Mouse (Mus musculus) adrenal gland, postnatal 10 days (tissue): ENCODE data around the gene Cyp4f17. TPM values are rescaled to one million over a fixed set of nuclear protein-coding genes. Genes with fewer than 3 reads are reported as not detected.
"Not testable (repeated sequence)": the region's sequence is repeated elsewhere in the genome, so short reads cannot be mapped to it uniquely, and the experiment has no call there.

Experiments
- DNase-seq: peaks from one replicate; pipeline ENCODE4 v3.0.0; 2021; ENCODE audit warnings: mixed read lengths
- long read RNA-seq, 2 experiments: library from polyadenylated mRNA; stranded (forward); transcript quantifications; one replicate each; pipeline ENCODE4 v2.0.0; 2021
- total RNA-seq, 2 experiments: library from RNA; stranded (reverse); gene quantifications; 2 replicates each; pipeline ENCODE4 v1.2.3; 2021

Gene Cyp4f17
- 10 to 100 TPM in 1 of 2 experiments, 1 to 10 TPM in 1; 7.2 to 10.6 TPM for total RNA-seq
- long read RNA-seq, experiment 1, partial matches to known transcripts: 0 of 1 reads
- long read RNA-seq, experiment 1, other reads (novel, unspliced or antisense): 1 of 1 reads
- long read RNA-seq, experiment 2, partial matches to known transcripts: 1 of 2 reads
- long read RNA-seq, experiment 2, other reads (novel, unspliced or antisense): 1 of 2 reads

DNA sequence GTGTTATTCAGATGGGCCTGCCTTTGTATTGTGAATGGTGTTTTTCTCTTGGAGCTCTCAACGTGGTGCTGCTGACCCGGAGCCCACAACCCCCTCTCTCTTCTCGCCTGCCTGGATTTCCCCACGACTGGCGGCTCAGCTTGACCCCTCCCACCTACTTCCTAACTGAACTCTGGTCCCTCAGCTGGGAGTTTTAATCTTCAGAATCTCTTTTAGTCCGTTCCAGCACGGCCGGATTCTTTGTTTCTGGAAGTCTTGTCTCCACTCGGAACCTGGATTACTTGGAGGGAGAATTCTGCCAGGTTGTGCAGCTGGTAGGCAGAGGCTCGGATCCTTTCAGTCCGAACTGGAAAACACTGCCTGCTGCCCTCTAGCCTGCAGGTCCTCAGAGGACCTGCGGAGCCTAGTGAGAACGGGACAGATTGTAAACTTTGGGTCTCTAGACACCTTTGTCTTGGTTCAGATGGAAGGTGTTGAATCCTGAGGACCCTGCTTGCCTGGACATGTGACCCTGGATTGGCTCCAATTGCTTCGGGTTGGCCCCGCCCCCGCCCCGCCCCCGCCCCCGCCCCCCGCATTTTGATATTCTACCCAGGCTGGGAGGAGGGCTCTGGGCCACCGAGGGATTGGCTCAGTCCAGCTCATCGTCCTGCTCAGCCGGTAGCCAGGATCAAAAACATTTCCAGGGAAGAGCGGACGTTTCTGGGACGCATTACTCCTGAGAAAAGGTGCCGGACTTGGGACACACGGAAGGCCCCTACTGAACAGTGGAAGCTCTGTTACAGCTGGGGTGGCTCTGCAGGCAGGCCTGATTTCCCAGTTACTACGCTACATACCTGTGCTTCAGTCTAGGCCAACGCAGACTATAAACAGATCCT is at the start of gene Cyp4f17:
Gene Cyp4f17 (plus strand): TSS at position 200 of the 878 bp plus-strand sequence.
- peak; percentile 64 for DNase-seq

DNA sequence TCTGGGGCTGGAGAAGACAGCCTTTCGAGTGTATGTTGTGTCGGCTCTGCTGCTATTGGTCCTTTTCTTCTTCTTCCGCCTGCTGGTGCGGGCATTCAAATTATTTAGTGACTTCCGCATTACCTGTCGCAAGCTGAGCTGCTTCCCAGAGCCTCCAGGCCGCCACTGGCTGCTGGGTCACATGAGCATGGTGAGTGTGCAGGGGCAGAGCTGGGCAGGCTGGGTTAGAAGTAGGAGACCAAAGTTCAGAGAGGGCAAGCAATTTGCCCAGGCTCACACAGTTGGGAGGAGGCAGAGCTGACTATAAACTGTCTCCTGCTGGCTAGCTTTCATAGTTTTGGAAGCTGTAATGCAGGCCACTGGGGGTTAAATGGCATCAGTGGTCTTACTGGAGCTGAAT is 37.4 kb upstream of the Cyp4f17 start:
- no peak for DNase-seq

DNA sequence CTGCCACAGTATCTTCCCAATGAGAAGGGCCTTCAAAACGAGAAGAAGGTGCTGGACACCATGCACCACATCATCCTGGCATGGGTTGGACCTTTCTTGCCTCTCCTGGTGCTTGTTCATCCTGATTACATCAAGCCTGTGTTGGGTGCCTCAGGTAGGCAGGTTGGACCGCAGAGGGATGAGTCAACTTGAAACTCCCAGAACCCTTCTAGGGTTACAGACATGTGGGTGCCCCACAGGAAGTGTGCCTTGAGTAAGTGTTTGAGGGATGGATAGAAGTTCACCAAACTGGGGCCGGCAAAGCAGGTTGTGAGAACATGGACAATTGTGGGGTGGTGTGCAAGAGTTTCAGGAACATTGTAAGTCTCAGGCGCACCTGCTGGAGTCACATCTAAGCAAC is 35.1 kb upstream of the Cyp4f17 start:
- no peak for DNase-seq

GRCm38 (mm10) chr17:32472176-32472575 is 33.7 kb upstream of the Cyp4f17 start:
- DNase-seq: no peak

DNA sequence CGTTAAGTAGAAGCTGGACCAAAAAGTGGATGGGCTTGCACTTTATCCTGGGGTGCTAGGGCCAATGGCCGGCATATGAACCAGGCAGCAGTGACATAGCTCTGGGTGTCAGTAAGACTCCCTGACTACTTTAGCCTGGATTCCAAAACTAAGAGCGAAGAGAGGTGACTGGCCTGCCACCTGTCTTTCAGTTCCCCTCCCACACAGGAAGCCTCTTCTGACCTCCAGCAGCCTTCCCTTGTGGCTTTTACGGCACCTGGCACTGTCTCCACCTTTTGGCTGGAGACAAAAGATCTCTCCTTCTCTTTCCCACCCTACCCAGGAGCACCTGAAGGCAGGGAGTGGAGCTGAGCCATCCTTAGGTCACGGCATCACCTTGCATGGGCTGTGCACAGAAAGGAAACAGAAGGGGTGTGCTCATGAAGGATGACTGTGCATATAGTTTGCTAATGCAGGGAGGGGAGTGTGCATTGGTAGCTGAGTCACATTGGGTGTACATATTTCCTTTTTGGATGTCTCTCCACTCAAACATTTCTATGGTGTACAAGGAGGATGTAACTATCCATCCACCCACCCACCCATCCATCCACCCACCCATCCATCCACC is 30.8 kb upstream of the Cyp4f17 start:
- no peak for DNase-seq

DNA sequence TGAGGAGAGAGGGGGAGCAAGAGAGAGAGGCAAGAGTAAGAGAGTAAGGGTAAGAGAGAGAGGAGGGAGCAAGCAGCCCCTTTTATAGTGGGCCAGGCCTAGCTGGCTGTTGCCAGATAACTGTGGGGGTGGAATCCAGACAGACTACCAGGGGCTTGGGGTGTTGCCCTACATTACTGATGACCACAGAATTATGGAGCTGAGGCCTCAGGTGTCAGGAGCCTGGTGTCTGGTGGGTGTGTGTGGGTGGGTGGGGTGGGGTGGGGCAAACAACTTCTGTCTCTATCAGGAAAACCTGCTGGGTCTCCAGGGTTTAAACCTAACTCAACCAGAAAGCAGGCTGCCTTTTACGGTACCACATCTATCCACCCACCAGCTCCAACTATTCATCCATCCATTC is 28.6 kb upstream of the Cyp4f17 start:
- no peak for DNase-seq

- no peak for DNase-seq
Observed at GRCm38 (mm10) chr17:32478727-32479126, 27.1 kb upstream of the Cyp4f17 start.

DNA sequence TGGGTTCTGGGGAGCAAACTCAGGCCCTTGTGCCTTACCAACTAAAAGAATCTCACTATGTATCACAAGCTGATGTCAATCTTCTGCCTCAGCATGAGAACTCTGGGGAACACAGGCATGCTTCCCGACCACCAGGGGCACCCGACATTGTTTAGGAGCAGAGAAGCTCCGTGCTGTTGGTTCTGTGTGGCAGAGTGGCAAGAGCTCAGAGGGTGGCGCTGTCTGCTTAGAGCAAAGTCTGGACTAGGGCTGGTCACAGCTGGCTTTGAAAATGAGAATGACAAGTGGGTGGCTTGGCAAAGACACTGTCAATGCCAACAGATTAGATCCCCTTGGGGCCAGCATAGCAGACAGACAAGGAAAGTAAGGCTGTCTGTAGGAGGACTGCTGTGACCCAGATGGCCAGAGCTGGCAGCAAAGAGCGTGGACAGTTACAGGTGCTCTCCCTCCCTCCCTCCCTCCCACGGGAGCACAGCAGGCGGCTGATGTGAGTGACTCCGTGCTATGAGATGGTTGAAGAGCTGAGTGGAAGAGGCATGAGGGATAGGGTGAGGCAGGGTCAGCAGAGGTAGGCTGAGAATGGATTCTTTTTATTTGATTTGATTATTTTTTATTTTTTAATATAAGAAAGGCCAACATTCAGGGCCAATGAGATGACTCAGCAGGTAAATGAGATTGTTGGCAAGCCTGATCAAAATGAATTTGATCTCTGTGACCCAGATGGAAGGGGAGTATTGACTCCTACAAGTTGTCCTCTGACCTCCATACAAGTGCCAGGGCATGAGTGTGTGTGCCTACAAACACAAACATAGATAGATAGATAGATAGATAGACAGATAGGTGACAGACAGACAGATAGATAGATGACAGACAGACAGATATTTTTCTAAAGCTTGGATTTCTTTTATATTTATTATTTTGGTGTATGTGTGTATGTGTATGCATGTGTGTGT is 26.0 kb upstream of the Cyp4f17 start:
- DNase-seq: peak; percentile 47

DNA sequence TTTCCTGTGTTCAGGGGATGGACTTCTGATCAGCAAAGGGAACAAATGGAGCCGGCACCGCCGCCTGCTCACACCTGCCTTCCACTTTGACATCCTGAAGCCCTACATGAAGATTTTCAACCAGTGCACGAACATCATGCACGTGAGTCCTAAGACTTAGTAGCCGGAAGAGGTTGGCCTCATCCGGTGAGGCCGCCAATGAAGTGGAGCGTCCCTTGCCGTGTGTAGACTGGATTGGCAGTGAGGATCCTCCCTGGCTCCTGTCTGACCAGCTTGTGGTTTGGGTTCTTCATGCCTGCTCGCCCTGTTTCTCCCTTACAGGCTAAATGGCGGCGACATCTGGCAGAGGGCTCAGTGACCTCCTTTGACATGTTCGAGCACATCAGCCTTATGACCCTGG is 24.1 kb upstream of the Cyp4f17 start:
- DNase-seq: no peak

GRCm38 (mm10) chr17:32483200-32483599 is 22.6 kb upstream of the Cyp4f17 start:
- DNase-seq: peak; percentile 96

DNA sequence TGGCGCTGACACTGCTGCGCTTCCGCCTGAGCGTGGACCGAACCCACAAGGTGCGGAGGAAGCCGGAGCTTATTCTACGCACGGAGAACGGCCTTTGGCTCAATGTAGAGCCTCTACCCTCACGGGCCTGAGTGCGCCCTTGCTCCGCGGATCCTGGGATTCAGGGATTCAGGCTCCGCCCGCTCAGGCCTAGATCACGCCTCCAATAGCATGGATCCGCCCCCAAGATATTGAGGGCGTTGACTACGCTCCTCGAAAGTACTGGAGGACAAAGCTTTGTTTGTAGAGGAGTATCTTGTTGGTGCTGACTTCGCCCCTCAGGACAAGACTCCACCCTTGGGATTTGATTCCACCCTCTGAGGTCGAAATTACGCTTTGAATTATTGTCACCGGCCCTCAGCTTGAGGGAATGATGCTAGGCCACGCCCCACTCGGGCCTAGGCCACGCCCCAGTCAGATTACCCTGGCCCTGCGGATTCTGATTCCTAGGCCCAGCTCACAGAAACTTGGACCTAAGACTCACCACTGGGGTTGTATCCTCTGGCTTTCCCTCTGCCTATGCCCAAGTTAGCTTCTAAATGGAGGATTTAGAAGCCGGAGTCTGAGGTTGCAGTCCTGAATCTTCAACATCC is 13.4 kb upstream of the Cyp4f17 start:
- peak; percentile 54 for DNase-seq

- peak; percentile 78 for DNase-seq
Observed at GRCm38 (mm10) chr17:32494601-32495000, 11.2 kb upstream of the Cyp4f17 start.

- not testable (repeated sequence) for DNase-seq
Observed at GRCm38 (mm10) chr17:32500511-32500910, 5.3 kb upstream of the Cyp4f17 start.

- no peak for DNase-seq
Observed at GRCm38 (mm10) chr17:32501051-32501450, 4.8 kb upstream of the Cyp4f17 start.

DNA sequence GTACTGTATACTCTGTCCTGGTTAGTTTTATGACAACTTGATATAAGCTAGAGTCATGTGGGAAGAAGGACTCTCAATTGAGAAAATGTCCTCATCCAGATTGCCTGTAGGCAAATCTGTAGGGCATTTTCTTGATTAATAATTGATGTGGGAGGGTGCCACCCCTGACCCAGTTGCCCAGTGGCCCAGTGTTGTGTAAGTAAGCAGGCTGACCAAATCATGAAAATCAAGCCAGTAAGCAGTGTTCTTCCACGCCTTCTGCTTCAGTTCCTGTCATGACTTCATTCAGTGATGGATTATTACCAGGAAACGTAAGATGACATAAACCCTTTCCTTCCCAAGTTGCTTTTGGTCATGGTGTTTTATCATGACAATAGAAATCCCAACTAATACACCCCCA is 2.7 kb upstream of the Cyp4f17 start:
- DNase-seq: no peak

- no peak for DNase-seq
Observed at GRCm38 (mm10) chr17:32506729-32507245, 937 bp downstream of the Cyp4f17 start.

- no peak for DNase-seq
Observed at GRCm38 (mm10) chr17:32516126-32516525, 10.3 kb downstream of the Cyp4f17 start.

GRCm38 (mm10) chr17:32521981-32522380 is 16.1 kb downstream of the Cyp4f17 start:
- DNase-seq: peak; percentile 42

DNA sequence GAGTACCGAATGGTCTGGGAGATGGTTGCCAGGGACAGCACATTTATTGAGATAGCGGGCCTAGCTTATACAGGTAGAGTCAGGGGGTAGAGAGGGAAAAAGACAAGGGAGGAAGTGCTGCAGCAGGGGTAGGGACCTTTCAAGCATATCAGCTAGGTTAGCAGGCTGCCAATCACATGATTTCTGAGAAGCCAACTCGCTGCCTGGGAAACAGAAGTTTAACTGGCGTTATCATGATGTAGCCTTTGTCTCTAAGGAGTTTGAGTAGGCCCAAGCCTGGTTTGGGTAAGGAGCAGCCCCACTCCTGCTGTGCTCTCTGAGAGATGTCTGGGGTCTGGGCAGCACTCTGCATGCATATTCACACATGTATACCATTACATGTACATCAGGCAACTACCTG is 16.5 kb downstream of the Cyp4f17 start:
- no peak for DNase-seq

GRCm38 (mm10) chr17:32522816-32523215 is 17.0 kb downstream of the Cyp4f17 start:
- DNase-seq: no peak

DNA sequence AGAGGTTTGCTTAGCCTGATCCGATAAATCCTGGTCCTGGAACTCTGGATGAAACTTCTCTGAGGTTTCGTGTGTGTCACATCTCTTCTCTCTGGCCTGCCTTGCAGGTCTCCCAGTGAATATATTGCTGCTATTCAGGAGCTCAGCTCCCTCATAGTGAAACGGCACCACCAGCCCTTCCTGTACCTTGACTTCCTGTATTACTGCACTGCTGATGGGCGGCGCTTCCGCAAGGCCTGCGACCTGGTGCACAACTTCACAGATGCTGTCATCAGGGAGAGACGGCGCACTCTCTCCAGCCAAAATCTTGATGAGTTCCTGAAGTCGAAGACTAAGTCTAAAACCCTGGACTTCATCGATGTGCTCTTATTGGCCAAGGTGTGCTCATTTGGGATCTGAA is 18.0 kb downstream of the Cyp4f17 start:
- DNase-seq: no peak
